Mouse (Mus musculus) urinary bladder, postnatal 4 days (tissue): Measurements from ENCODE around the gene Creld2.

Experiments
- DNase-seq, 2 experiments: peaks; one replicate each; pipeline ENCODE4 v3.0.0; 2021 to 2022; ENCODE audit warnings: low spot score in 2 of 2

Creld2 gene

DNA sequence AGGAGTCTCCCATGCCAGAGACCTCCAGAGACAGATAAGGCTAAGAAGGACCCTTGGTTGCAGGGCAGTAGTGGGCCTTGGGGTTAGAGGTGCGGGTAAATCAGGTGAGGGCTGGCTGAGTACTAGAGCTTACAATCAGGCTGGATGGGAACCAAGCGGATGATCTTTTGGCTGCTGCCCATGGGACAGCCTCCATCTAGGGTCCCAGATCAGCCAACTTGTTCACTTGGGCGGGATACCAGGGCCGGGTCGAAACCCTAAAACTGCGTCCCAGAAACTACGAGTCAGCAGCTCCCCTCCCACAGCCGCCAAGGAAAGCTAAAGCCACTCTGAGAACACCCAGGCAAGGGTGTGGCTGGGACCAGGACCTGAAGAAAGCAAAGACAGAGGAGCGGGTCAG is 33.7 kb downstream of the Creld2 start:
- no peak for DNase-seq

- DNase-seq, result no peak
Measured at GRCm38 (mm10) chr15:88854119-88854968, 34.9 kb downstream of the Creld2 start.

- no peak for DNase-seq
Measured at GRCm38 (mm10) chr15:88854969-88855830, 35.8 kb downstream of the Creld2 start.

DNA sequence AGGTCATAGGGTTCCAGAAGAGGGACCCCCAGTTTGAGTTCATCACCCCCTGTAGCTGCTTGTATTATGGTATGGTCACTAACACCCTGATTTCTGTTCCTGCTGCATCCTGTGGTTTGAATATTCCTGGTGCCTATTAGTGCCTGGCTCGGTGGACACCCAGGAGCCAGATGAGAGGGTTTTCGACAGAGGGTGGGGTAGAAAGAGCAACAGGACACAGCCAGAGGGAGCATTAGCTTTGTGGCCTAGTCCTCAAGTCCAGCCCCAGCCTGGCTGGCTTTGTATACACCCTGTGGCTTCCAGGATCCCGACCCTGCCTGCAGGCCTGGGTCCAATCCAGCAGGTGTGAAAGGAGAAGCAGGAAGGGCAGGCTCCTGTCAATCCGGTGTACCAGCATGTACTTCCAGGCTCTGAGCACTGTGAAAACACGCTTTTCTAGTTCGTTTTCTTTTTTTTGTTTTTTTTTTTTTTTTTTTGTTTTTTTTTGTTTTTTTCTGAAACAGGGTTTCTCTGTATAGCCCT is 36.5 kb downstream of the Creld2 start:
- DNase-seq, result no peak

GRCm38 (mm10) chr15:88856613-88857012 is 37.2 kb downstream of the Creld2 start:
- no peak for DNase-seq

DNA sequence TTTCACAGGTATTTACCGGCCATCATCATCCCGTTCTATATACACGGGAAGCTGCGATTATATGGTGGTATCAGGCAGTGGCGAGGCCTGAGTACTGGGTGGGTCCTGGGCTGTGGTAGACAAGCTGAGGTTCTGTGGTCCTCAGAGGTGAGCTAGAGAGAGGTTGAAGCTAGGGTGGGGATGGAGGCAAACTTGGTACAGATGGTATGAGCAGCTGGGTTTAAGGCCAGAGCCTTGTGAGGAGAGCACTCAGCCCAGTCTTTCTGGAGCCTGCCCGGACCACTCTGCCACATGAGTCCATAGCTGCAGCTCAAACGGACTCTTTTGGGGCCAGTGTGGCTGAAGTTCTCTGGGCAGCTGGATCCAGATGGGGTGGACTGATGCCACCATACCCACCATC is 37.9 kb downstream of the Creld2 start:
- no peak for DNase-seq

DNA sequence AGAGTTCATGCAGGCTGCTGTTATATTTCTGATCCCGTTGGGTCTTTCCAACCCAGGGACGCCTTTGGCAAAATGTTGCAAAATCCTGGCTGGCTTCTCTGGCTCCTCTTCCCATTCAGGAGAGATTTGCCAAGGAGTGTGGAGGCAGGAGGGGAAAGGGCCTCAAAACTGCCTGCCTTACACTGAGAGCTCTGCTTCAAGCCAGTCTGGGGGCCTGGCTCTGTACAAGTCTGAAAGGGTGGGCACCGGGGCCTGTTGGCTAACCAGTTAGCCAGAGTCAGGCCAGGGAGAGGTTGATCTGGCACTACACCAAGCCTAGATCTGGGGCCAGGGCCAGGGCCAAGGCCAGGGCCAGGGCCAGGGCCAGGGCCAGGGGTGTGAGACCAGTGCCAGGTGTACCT is 38.7 kb downstream of the Creld2 start:
- no peak for DNase-seq

DNA sequence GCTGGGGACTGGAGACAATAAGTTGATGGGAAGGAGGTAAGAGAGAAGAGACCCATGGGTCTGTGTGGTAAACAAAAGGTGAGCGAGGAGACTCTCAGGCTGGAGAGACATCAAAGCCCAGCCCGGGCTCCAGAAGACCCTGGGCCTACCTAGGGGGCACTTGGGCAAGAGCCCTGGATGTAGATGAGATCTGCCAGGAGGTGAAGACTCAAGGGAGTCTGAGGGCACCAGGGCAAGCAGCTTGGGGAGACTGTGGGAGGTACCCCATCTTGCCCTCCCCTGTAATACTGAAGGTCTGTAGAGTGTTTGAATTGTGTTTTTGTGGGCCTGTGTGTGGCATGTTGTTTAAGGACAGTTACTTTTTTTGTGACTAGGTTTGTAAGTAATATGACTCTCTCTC is 39.3 kb downstream of the Creld2 start:
- DNase-seq, result no peak

- DNase-seq, result no peak
Measured at GRCm38 (mm10) chr15:88859206-88859970, 39.9 kb downstream of the Creld2 start.

DNA sequence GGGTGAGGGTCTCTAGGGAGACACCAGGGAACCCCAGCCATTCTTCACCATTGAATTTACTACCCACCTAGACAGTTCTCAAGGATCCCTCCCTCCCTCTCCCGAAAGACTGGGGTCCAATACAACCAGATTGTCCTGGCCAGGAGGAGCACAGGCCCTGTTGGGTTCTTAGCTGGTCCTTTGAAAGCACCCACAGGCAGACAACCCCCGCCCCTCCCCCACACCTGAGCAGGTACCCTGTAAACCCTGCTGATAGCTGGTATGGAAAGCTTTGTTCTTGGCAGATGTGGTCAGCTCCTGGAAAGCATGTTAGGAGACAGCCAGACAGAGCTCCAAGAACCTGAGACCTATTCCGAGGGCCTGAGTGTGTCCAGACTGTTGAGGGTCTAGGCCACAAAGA is 41.3 kb downstream of the Creld2 start:
- no peak for DNase-seq

GRCm38 (mm10) chr15:88861772-88862622 is 42.6 kb downstream of the Creld2 start, which contains the start of gene Pim3:
TSS of gene Pim3 (plus strand) at chr15:88862186.
- DNase-seq, result peak; percentile 94 to 96

GRCm38 (mm10) chr15:88862881-88863694 is 43.6 kb downstream of the Creld2 start:
- DNase-seq, result peak; percentile 67 to 79

DNA sequence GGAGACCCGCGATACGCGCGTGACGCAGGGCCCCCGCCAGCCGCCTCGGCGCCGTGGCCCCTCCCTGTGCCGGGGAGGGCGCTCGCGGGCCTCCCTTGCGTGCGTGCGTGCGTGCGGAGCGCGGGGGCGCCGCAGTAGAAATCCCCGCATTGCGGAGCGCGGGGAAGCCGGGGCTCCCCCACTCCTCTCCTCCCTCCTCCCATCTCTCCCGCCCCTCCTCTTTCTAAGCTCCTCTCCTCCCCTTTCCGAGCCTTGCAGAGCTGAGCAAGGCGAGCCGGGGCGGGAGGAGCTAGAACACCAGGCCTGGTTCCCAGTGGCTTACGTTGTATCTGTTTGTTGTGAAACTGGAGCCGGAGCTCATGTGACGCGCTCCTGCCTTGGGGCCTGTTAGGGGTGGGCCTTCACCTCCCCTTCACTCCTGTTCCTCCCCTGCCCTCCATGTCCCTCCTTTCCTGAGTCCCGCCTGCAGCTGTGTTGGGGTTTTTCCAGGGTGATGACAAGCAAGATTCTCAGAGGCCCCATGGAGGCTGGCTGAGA is 44.3 kb downstream of the Creld2 start:
- DNase-seq, result peak; percentile 89 to 90

DNA sequence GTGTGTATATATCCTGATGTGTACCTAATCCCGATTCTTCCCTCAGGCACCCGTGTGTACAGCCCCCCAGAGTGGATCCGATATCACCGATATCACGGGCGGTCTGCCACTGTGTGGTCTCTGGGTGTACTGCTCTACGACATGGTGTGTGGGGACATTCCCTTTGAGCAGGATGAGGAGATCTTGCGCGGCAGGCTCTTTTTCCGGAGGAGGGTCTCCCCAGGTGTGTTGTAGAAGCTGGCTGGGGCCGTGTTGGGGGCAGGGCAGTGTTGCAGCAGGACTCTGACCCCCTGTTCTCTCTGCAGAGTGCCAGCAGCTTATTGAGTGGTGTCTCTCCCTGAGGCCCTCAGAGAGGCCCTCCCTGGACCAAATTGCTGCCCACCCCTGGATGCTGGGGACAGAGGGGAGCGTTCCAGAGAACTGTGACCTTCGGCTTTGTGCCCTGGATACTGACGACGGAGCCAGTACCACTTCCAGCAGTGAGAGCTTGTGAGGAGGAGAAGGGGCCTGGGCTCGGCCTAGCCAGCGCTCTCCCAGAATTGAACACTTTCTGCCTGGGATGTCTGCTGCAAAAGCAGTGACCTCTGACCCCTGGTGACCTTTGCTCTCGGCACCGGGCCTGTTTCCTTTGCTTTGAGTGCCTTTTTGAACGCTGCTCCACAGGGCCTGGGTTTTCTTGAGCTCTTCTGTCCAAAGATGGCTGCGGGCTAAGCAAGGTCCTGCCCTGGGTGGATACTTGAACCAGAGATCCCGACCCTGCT is 45.0 kb downstream of the Creld2 start:
- DNase-seq, result no peak

DNA sequence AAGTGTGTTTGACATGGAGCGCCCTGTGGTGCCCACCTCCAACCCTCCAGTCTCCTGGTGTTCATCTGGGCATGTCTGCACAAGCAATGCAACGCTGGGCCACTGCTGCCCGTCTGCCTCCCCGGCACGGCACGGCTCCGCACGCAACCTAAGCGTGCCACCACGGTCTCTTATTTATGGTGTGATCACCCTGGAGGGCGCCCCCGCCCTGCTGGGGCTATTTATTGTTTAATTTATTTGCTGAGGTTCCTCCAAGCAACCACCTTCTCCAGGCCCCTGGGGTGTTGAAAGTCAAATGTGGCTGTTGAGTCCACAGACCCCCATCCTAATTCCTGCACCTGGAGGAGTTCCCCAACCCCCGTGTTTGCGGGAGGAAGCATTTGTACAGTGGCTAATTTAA is 45.6 kb downstream of the Creld2 start:
- no peak for DNase-seq

GRCm38 (mm10) chr15:88865888-88866695 is 46.6 kb downstream of the Creld2 start:
- no peak for DNase-seq

GRCm38 (mm10) chr15:88866934-88867356 is 47.5 kb downstream of the Creld2 start:
- no peak for DNase-seq
